Mouse (Mus musculus) spleen, postnatal 4 days (tissue): ENCODE data around the gene Ccdc74a.
"Not testable (repeated sequence)": the region's sequence is repeated elsewhere in the genome, so short reads cannot be mapped to it uniquely, and the experiment has no call there.

Source experiments
- DNase-seq, 2 experiments: peaks; one replicate each; pipeline ENCODE4 v3.0.0; 2022; ENCODE audit warnings: low spot score in 2 of 2

Gene Ccdc74a

GRCm38 (mm10) chr16:17646310-17647114 is at the start of gene Ccdc74a:
Ccdc74a (plus strand) TSS chr16:17646470.
- DNase-seq, result peak; percentile 89 to 93

DNA sequence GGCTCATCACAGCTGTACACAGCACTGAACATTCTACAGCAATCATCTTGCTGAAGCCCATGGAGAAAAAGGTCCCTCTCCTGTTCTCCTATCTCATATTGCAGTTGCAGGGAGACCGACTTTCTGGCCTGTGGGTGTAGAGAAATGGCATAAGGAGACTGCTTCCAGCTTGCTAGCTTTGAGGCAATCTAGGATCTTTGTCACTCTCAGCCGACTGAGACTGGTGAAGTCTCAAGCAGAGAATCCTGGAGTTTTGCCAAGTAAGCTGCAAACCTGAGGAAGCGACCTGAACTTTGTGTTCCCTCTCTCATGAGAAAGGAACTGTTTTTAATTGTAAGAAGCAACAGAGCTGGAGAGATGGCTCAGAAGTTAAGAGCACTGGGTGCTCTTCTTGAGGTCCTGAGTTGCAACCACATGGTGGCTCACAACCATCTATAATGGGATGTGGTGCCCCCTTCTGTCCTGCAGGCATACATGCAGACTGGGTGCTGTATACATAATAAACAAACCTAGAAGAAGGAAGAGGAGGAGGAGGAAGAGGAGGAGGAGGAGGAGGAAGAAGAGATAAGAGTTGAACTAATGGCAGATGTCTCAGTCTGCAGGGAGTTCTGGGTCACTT is 45.2 kb upstream of the Ccdc74a start:
- DNase-seq, result no peak

DNA sequence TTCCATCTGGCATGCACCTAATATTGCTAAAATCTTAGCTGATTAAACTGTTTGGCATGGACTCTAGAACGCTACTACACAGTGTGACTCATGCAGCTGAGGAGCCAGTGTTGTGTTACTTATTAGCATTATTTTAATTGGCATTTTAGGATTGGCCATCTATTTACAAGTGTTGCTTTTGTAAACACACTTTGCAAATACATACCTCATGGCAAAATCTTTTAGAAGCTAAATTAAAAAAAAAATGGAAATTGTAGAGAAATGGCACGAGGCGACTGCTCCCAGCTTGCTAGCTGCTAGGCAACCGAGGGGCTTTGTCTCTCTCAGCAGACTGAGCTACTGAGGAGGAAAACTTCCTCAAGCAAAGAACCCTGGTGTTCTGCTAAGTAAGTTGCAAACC is 41.3 kb upstream of the Ccdc74a start:
- no peak for DNase-seq

- DNase-seq, result no peak
Observed at GRCm38 (mm10) chr16:17605684-17606083, 40.6 kb upstream of the Ccdc74a start.

- no peak for DNase-seq
Observed at GRCm38 (mm10) chr16:17611383-17611782, 34.9 kb upstream of the Ccdc74a start.

DNA sequence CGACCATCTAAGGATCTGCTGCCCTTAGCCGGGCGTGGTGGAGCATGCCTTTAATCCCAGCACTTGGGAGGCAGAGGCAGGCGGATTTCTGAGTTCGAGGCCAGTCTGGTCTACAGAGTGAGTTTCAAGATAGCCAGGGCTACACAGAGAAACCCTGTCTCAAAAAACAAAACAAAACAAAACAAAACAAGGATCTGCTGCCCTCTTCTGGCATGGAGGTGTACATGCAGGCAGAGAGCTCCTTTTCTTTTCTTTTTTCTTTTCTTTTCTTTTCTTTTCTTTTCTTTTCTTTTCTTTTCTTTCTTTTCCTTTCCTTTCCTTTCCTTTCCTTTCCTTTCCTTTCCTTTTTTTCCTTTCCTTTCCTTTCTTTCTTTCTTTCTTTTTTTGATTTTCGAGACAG is 31.5 kb upstream of the Ccdc74a start:
- DNase-seq, result not testable (repeated sequence)

GRCm38 (mm10) chr16:17616212-17616611 is 30.1 kb upstream of the Ccdc74a start:
- DNase-seq, result no peak

- DNase-seq, result peak; percentile 68 to 86
Observed at GRCm38 (mm10) chr16:17617922-17618565, 28.2 kb upstream of the Ccdc74a start.

GRCm38 (mm10) chr16:17619198-17620105 is 26.8 kb upstream of the Ccdc74a start, which contains the start of gene Smpd4:
Smpd4 (plus strand) TSS chr16:17619354.
- DNase-seq, result peak; percentile 96 to 98

- DNase-seq, result no peak
Observed at GRCm38 (mm10) chr16:17621936-17622335, 24.3 kb upstream of the Ccdc74a start.

DNA sequence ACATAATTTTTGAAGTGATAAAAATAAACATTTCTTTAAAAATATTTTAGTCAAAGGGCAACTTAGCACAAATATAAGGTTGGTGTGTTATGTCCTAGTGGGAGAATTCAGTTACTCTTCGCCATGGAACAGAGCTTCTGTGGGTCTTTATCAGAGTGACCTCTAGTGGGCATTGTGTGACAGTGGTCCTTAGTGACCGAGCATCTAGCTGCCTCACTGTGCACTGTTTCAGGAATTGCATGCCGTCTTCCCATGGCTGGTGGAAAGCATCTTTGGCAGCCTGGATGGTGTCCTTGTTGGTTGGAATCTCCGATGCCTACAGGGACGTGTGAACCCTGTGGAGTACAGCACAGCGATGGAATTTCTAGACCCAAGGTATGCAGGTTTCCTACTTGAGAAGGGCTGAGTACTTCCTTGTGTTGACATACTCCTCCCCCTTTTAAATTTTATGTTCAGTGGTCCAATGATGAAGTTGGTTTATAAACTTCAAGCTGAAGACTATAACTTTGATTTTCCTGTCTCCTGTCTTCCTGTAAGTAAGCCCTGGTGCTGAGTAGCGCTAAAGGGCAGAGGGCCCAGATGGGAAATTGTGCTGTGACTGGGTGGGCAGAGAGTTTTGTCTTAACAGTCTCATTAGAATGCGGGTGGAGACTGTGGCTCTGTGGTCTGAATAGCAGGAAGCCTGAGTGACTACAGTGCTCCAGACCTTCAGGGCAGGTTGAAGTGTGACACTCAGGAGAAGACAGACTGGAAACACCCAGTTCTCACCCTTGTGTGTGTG is 20.6 kb upstream of the Ccdc74a start:
- peak in 1 of 2 experiments; percentile 56 for DNase-seq

DNA sequence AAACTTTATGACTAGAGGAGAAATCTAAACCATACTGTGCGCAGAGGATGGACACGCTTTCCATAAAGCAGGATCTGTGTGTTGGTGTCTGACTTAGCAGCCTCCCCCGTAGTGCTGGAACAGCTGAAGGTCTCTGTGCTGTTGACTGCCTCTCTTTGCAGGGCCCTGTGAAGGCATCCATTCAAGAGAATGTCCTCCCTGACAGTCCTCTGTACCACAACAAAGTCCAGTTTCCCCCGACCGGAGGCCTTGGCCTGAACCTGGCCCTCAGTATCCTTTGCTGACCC is 20.1 kb upstream of the Ccdc74a start:
- no peak for DNase-seq

DNA sequence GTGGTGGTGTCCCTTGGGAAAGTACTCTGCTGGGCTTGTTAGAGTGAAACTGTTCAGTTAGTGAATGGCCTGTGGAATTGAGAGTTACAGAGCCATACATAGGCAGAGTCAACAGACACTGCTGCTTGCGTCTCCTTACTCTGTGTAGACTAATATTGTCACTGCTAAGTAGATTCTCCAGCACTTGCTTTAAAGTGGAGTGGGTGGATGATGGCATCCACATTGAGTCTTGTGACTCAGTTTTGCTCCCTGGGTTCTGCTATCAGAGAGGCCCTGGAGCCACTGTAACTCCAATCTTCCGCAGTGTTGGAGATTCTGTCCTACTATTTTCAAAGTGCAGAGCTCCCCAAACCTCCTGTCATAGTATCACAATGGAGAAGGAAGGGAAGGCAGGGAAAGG is 13.7 kb upstream of the Ccdc74a start:
- no peak for DNase-seq

- peak; percentile 50 to 66 for DNase-seq
Observed at GRCm38 (mm10) chr16:17633481-17634181, 12.6 kb upstream of the Ccdc74a start.

- no peak for DNase-seq
Observed at GRCm38 (mm10) chr16:17636904-17637303, 9.4 kb upstream of the Ccdc74a start.

- peak in 1 of 2 experiments; percentile 44 for DNase-seq
Observed at GRCm38 (mm10) chr16:17637610-17638009, 8.7 kb upstream of the Ccdc74a start.

DNA sequence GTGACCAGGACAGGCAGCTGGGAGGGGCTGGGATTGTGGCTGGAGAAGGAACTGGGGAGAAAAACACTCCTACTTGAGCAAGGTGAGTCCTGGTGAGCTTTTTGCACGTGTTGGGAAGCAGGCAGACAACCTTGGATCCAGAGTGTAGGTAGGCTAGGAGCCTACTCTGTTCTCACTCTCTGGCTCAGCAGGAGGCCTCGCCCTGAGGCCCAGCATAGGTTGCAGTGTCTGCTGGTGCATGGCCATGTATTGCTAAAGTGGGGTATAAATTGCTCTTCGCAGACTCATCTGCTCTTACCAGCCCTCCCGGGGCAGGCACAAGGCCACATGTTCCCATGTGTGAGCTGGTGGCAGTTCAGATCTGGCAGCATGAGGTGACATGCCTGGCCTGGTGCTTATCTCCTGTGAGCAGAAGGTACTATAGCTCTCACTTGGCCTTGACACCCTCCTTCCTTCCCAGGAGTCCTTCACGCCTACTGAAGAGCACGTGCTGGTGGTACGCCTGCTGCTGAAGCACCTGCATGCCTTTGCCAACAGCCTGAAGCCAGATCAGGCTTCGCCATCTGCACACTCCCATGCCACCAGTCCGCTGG is 8.1 kb upstream of the Ccdc74a start:
- peak; percentile 80 for DNase-seq

GRCm38 (mm10) chr16:17639081-17639480 is 7.2 kb upstream of the Ccdc74a start:
- DNase-seq, result peak in 1 of 2 experiments; percentile 65

DNA sequence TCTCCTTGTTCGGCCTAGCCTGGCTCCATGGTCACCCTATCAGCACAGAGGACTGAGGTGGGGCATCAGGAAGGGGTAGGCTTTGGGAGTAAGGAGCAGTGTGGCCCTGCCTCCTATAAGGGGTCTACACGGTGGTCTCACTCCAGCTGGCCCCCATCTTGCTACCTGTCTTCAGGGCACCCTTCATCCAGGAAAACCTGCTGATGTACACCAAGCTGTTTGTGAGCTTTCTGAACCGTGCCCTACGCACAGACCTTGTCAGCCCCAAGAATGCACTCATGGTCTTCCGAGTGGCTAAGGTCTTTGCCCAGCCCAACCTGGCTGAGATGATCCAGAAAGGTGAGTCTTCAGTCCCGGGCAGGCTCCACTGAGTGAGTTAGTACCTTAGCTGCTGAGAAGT is 6.3 kb upstream of the Ccdc74a start:
- DNase-seq, result no peak

DNA sequence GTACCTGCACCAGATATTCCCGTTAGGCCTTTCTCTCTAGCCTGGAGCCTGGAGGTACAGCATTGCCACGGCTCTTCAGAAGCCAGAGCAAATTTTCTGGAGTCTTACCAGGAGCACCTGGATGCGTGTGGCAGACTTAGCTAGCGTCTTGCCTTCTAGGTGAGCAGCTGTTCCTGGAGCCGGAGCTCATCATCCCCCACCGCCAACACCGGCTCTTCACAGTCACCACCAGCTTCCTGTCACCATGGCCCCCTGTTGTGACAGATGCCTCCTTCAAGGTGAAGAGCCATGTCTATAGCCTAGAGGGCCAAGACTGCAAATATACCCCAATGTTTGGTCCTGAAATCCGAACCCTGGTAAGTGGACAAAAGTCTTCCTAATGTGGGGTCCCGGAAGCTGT is 5.6 kb upstream of the Ccdc74a start:
- no peak for DNase-seq
